Mouse (Mus musculus) layer of hippocampus, adult 9-11 months (tissue): ENCODE results near the gene Ndufaf2.

ENCODE experiments used
- DNase-seq: peaks from one replicate; pipeline ENCODE4 v3.0.0; 2022

Gene Ndufaf2

DNA sequence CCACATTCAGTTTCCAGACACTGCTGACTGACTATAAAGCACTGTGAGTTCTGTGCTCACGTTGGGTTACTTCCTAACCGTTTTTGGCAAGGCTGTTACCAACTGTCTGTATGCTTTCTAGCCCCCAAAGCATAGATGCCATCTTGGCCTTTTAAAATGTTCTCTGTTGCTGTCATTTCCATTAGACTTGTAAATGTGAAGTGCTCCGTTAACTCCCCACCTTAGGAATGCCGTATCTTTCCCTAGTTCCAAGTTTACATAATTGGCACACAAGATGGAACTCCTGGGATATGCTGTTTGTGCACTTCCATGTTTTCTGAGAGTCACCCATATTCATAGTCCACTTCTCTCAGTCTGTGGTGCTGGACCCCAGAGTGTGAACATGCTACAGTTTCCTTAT lies 80.5 kb downstream of the Ndufaf2 start:
- DNase-seq, result no peak

DNA sequence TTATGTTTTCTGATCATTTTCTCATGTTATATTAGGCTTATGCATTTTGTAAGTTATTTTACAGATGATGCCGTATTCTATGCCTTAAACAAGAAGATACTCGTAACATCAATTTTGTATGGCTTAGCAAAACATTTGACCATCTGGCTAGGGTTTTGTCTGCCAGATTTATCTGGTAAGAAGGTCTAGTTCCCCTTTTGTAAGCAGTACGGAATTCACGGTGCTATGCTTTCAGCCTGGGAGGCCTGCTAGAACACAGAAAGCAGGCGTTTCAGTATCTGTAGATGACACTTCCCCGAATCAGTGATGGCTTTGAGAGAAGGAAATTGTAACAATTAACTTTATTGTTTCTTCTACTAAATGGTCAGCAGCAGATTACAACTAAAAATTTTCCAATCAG lies 80.9 kb downstream of the Ndufaf2 start:
- DNase-seq, result no peak

DNA sequence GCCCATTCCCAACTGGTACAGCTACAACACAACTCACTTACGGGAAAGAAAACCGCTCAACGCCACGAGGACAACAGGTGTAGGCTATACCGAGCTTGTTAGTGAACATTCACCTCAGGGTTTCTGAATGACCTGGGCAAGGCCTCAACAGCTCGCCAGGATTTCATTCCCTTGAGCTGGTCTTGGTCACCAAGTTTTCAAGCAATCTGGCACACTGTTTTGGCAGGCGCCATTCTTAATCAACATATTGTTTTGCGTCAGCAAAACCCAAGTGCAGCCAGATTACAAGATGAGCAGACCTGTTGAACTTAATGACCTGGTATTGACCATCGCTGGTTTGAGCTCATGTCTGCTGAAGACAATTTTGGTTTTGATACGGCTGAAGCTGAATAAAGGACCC lies 88.3 kb downstream of the Ndufaf2 start:
- no peak for DNase-seq

GRCm38 (mm10) chr13:108069151-108069550 lies 89.3 kb downstream of the Ndufaf2 start:
- no peak for DNase-seq

DNA sequence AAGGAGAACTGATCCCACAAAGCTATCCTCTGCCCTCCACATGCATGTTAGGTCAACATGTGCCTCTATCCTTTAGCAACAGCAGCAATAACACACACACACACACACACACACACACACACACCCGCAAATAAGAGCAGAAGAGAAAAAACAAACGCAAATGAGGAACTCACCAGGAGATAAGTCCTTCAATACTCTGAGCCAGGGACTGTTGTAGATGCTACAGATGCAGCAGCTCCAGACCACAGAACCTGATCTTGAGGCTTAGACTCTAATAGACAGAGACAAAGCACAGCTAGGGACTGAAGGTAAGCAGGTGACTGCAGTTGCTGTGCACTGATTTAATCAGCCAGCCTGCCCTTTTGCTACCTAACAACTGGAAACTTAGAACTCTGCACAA lies 92.4 kb downstream of the Ndufaf2 start:
- DNase-seq, result no peak

- no peak for DNase-seq
Measured at GRCm38 (mm10) chr13:108064331-108064730, 94.1 kb downstream of the Ndufaf2 start.

GRCm38 (mm10) chr13:108063374-108064134 lies 94.9 kb downstream of the Ndufaf2 start:
- no peak for DNase-seq

GRCm38 (mm10) chr13:108062900-108063299 lies 95.5 kb downstream of the Ndufaf2 start:
- no peak for DNase-seq

GRCm38 (mm10) chr13:108060936-108061578 lies 97.4 kb downstream of the Ndufaf2 start:
- DNase-seq, result no peak

GRCm38 (mm10) chr13:108060286-108060885 lies 98.0 kb downstream of the Ndufaf2 start:
- DNase-seq, result peak; percentile 38

DNA sequence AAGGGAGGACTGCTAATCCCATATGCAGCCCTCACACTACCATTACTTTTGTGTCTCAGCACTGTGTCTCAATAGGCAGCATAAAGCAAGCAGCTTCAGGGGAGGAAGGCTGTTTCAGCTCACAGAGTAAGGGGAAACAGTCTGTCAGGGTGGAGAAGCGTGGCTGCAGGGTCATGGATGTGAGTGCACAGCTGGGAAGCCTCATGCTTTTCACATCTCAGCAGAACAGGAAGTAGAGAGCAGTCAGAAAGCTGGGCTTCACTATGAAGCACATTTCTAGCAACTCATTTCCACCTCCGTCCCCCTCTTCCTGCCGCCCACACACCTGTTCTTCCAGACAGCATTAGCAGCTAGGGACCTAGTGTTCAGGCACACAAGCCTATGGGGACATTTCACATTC lies 101.5 kb downstream of the Ndufaf2 start:
- no peak for DNase-seq

DNA sequence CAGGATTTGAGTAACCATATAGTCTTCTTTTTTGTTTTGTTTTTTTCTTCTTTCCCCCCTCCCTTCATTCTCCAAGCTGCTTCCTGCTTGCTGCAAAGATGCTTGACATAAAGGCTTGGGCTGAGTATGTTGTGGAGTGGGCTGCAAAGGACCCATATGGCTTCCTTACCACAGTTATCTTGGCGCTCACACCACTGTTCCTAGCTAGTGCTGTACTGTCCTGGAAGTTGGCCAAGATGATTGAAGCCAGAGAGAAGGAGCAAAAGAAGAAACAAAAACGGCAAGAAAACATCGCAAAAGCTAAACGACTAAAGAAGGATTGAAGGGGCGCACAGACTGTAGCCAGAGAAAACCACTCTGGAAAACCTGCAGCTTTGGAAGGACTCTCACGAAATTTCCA lies 111.1 kb downstream of the Ndufaf2 start:
- peak; percentile 44 for DNase-seq

GRCm38 (mm10) chr13:108046891-108047290 lies 111.5 kb downstream of the Ndufaf2 start:
- no peak for DNase-seq

GRCm38 (mm10) chr13:108046071-108046470 lies 112.4 kb downstream of the Ndufaf2 start:
- no peak for DNase-seq

DNA sequence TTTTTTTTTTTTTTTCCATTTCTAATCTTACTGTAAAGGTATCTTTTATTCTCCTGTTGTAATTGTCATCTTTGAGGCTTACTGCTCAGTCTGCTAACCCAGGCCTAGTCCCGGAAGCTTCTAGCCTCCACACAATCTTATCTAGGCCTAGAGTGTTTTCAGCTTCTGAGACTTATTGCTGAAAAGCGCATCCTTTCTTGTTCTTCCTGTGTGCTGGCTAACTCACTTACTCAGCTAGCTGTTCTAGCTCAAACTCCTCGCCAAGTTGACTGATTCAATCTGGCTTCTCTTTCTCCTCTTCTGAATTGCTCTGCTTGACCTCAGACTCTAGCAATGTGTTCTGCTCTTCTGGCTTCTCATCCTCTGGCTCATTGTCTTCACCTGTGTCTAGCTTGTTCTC lies 112.8 kb downstream of the Ndufaf2 start:
- no peak for DNase-seq

GRCm38 (mm10) chr13:108044222-108044941 lies 114.0 kb downstream of the Ndufaf2 start, which contains the start of gene Smim15:
Gene Smim15, plus strand, starts transcription at chr13:108044446.
- DNase-seq, result peak; percentile 88

- peak; percentile 11 for DNase-seq
Measured at GRCm38 (mm10) chr13:108043431-108044221, 114.8 kb downstream of the Ndufaf2 start.

GRCm38 (mm10) chr13:108041358-108041757 lies 117.1 kb downstream of the Ndufaf2 start:
- DNase-seq, result peak; percentile 77

GRCm38 (mm10) chr13:108040451-108040850 lies 118.0 kb downstream of the Ndufaf2 start:
- no peak for DNase-seq

DNA sequence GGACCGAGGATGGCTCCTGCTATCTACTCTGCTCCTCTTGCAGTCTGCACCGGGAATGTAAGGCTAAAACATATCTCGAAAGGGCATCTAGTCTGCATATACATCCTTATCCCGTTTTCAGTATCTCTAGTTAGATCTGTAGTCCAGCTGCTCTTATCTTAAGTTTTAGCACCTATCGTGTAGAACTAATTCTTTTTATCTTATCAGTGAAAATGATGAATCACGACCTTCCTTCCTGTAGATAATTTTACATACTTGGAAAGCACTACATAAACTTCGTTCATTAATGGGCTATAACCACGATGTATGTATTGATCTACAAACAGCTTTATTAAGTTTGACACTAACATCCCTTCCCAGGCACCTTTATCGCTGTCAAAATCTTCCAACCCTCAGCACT lies 118.5 kb downstream of the Ndufaf2 start:
- DNase-seq, result no peak

DNA sequence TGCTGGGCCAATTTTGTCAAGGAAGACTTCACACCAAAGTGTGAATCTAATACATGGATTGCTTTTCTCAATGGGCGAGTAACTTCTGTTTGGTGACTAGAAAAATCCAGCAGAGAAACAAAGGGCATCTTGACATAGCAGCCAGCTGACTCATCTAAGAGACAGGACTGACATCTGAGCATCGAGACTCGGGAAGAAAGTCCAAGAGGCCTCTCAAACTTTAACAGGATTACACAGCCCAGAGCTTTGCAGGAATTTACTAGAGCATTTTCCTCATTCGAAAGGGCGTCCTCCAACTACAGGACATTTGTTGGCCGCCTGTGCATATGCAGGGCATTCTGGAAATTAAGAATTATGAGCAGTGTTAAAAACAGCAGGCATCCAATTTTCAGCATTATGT lies 119.0 kb downstream of the Ndufaf2 start:
- no peak for DNase-seq

DNA sequence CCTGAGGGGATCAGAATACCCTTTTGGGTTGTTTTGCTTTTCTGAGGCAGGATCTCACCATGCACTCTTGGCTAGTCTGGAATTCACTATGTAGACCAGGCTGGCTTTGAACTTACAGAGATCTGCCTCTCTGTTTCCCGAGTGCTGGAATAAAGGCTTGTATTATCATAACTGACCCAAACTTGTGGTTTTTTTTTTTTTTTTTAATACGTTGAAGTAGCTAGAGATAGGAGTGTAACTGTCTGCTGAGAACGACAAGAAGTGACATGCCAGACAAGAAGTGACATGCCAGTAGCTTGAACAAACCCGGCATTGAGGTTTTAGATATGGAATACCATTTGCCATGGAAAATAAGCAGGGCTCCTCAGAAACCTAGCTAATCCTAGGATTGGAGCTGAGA lies 125.6 kb downstream of the Ndufaf2 start:
- no peak for DNase-seq

DNA sequence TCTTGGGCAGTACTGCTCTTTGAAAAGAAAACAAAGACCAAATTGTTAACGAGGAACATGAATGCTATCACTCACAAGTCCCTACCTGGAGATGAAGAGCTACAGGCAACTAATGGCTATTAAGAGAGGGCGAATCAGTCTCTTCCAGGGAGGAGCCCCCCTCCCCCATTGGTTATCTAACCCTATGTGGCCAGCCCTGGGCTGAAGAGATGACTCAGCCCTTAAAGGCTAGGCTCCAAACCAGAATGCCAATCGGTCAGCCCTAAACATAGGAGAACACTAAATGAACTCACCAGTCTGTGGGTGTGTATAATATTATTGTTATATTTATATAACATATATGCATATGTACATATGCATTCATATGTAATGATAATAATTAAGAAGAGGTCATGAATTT lies 132.6 kb downstream of the Ndufaf2 start:
- DNase-seq, result no peak
